Mouse (Mus musculus) lung, postnatal 0 days (tissue): Measurements from ENCODE around the gene Lrrtm4.

ENCODE experiments used
- CTCF ChIP-seq: IDR thresholded peaks from 2 replicates; pipeline ENCODE4 v1.5.1; 2016; ENCODE audit warnings: antibody characterized with exemption, mild to moderate bottlenecking
- EP300 ChIP-seq: IDR thresholded peaks from 2 replicates; pipeline ENCODE4 v1.6.1; 2016; ENCODE audit warnings: antibody characterized with exemption, mild to moderate bottlenecking, control low read depth

GRCm38 (mm10) chr6:80622676-80623334 lies 604.1 kb downstream of the Lrrtm4 start:
- TF ChIP-seq CTCF = no peak
- no peak for TF ChIP-seq EP300
